Mouse (Mus musculus): ENCODE measurements around the gene Gas2l3.

DNA sequence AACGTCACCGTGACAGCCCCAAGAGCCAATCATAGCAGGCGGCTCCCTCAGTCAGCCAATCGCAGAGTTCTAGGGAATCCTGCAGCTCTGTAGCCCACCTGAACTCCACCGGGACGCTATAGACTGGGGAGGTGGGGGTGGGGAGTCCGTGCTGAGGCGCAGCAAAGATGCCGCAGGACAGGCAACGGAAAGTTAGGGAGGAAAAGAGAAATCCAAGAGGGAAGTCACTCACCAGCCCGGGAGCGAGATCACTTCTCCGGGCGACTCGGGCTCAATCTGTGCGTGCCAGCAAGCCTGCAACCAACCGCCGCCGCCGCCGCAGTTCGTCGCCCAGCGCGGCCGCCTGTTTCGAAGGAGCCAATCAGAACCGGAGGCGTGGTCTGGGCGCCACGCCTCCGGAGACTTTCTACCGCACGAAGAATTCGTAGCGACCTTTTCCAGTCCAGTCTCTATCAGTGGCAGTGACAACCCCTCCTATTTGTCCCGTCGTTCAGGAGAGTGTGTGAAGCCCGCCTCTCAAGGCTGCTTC is at the start of gene Gas2l3:
- TF ChIP-seq EP300 (IDR thresholded peaks at IDR 0.05; ENCODE audit: insufficient read depth, low read depth, low read length) (no peak), CTCF (IDR thresholded peaks at IDR 0.05) (no peak)

Measured in heart, adult 2 months (tissue).